Mouse (Mus musculus) heart, postnatal 0 days (tissue): Measurements from ENCODE around the gene Cc2d2b.

Experiments used
- CTCF ChIP-seq: IDR thresholded peaks from 2 replicates; pipeline ENCODE4 v1.5.1; 2016; ENCODE audit warnings: antibody characterized with exemption, control low read depth, low read depth
- EP300 ChIP-seq: IDR thresholded peaks from 2 replicates; pipeline ENCODE4 v1.6.1; 2016; ENCODE audit warnings: antibody characterized with exemption, low read depth

DNA sequence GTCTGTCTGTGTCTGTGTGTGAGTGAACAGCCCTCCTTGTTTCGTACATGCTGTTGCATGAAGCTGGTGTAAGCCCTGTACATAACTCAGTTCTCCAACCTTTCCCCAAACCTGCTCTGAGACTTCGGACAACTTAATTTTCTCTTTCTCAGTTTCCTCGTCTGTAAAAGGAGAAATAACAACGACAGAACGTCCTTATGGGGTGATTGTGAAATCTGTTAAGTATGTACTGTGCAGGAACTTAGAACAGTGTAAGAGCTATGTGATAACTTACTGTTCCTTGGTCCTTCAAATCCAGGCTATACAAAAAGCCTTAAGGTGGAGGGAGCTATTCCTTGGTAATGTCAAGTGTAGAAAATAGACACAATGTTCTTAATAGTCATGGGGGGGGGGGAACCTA is 83.8 kb downstream of the Cc2d2b start:
- TF ChIP-seq CTCF: no peak
- no peak for TF ChIP-seq EP300
